Mouse (Mus musculus) A20 (cell line): ENCODE measurements at regions not wholly inside any gene's neighbourhood (a gene's known extent, or its start where the extent isn't known, plus 50 kb on each side); places are given as distances from the start of the nearest gene placed in this dataset.

Experiments
- DNase-seq: peaks from one replicate; pipeline ENCODE4 v3.0.0-alpha.2; 2011; ENCODE audit warnings: low read depth, low spot score

- DNase-seq: no peak
These were observed 59.3 kb downstream of the Trap1a start for GRCm38 (mm10) chrX:139392777-139393176.

- DNase-seq: peak; percentile 54
These were observed 63.5 kb upstream of the D330045A20Rik start for GRCm38 (mm10) chrX:139416701-139417100.

- no peak for DNase-seq
These were observed 60.3 kb upstream of the D330045A20Rik start for GRCm38 (mm10) chrX:139419867-139420266.

GRCm38 (mm10) chrX:139424307-139424706, 55.9 kb upstream of the D330045A20Rik start:
- peak; percentile 24 for DNase-seq
